Mouse (Mus musculus) limb, embryonic 13.5 days (tissue): ENCODE measurements around the gene Sgcd. TPM values are rescaled to one million over a fixed set of nuclear protein-coding genes. Genes with fewer than 3 reads are reported as not detected.
"Not testable (repeated sequence)": the region's sequence is repeated elsewhere in the genome, so short reads cannot be mapped to it uniquely, and the experiment has no call there.

Source experiments
- ATAC-seq: fragments of 200-750 bp; cut with Nextera tagmentation; 2 replicates; pipeline ENCODE4 v1.8.0; 2017; ENCODE audit warnings: low read depth, moderate number of reproducible peaks, moderate TSS enrichment; ENCODE audit not compliant: low FRiP score
- H3K27ac ChIP-seq: fragments of 300-500 bp; sonication (generic); 2 replicates; pipeline ENCODE4 v1.5.1; 2015; ENCODE audit warnings: inconsistent platforms, mild to moderate bottlenecking, moderate library complexity
- H3K27me3 ChIP-seq: fragments of 300-500 bp; sonication (generic); 2 replicates; pipeline ENCODE4 v1.6.1; 2015; ENCODE audit warnings: mild to moderate bottlenecking, inconsistent platforms
- H3K36me3 ChIP-seq: fragments of 300-500 bp; sonication (generic); 2 replicates; pipeline ENCODE4 v1.6.1; 2015; ENCODE audit warnings: inconsistent platforms, mild to moderate bottlenecking, moderate library complexity
- H3K4me1 ChIP-seq: fragments of 300-500 bp; sonication (generic); 2 replicates; pipeline ENCODE4 v1.6.1; 2015; ENCODE audit warnings: inconsistent platforms
- H3K4me2 ChIP-seq: fragments of 300-500 bp; sonication (generic); replicated peaks from 2 replicates; pipeline ENCODE4 v1.6.1; 2015; ENCODE audit warnings: inconsistent platforms, mild to moderate bottlenecking, moderate library complexity
- H3K4me3 ChIP-seq: fragments of 300-500 bp; sonication (generic); 2 replicates; pipeline ENCODE4 v1.5.1; 2015; ENCODE audit warnings: moderate library complexity, mild to moderate bottlenecking, inconsistent platforms
- H3K9ac ChIP-seq: fragments of 300-500 bp; sonication (generic); 2 replicates; pipeline ENCODE4 v1.6.1; 2015; ENCODE audit warnings: mild to moderate bottlenecking, inconsistent platforms
- H3K9me3 ChIP-seq: fragments of 300-500 bp; sonication (generic); 2 replicates; pipeline ENCODE4 v1.6.1; 2016; ENCODE audit warnings: inconsistent platforms
- WGBS: fragments of 180-500 bp; shearing (Covaris S2); methylation state at CpG from one replicate; pipeline ENCODE4 v1.1.7; 2015; 5-methylcytosine and 5-hydroxymethylcytosine counted together
- polyA plus RNA-seq: library from polyadenylated mRNA; unstranded; fragments of >200 nt; fragmentation: Nextera tagmentation; extraction: Ambion mirVana; gene quantifications from 2 replicates; pipeline ENCODE4 v1.2.1, GENCODE M21; 2015

The Sgcd gene
- polyA plus RNA-seq, 1 experiment from 2014 or later, result 9.7 TPM

DNA sequence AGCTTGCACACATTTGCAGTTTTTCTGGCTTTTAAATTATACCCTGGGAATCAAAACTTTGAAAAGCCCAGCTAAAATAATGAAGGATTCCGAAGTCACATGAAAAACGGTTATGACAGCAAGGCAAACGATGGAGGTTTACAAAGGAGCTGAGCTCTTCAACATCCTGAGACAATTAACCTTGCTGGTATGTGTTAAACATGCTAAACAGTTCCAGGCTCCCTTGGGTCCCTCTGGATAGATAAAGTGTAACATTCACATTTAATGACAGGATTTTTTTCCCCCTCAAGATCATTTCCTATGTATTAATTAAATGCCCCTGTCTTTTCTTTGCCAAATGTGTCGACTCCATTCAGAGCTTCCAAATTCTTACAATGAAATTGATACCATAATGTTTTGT is 414.1 kb downstream of the Sgcd start:
- 52% methylated on average over 4 of the region's 4 CpGs for WGBS
- Histone ChIP-seq H3K9ac (no peak overlapping the region), H3K4me1 (no peaks in the 10 kb centered on the region), H3K9me3 (no peaks in the 10 kb centered on the region), H3K4me2 (no peak overlapping the region), H3K27ac (no peak overlapping the region), H3K36me3 (no peaks in the 10 kb centered on the region), H3K4me3 (no peak overlapping the region), H3K27me3 (no peaks in the 10 kb centered on the region)
- no peak for ATAC-seq

DNA sequence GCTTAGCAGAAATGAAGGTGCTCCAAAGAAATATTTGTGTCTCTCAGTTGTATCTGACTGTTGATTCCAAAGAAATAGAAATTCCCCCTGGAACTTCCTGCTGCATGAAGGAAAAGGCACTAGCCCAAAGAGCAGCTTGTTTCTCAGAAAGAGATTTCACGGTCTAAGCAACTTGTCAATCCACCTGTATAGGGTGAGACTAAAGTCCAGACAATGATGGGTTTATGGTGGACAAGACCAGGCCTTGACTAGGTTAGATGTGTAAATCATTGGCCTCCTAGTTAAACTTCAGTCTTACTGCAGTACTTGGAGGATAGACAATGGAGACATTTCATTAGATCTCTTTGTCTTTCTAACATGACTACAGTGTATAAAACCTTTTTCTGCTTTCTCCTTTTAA is 420.3 kb downstream of the Sgcd start:
- H3K4me3 ChIP-seq, result no peak overlapping the region
- H3K4me1 ChIP-seq, result no peaks in the 10 kb centered on the region
- H3K36me3 ChIP-seq, result no peaks in the 10 kb centered on the region
- ATAC-seq, result no peak
- no peaks in the 10 kb centered on the region for H3K27me3 ChIP-seq
- H3K27ac ChIP-seq, result no peak overlapping the region
- WGBS, result 94% methylated on average over 1 of the region's 1 CpGs
- H3K4me2 ChIP-seq, result no peak overlapping the region
- no peak overlapping the region for H3K9ac ChIP-seq
- no peaks in the 10 kb centered on the region for H3K9me3 ChIP-seq

DNA sequence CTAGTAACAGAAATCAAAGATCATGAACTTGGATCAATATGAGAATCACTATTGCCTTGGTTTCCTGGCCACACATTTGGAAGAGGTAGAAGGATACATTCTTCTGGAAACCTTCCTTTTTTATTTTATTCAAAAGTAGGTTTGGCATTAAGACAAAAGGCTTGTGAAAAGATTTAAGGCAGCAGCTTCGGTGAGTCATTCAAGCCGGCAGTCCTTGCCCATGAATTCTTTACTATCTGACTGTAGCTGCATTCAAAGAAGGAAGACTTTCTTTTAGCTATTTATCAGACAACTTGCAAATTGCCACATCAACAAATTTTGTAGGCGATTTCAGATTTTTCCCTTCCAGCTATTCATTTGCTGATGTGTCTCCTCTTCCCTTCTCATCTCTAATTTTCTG is 422.6 kb downstream of the Sgcd start:
- H3K4me2 ChIP-seq, result no peak overlapping the region
- 77% methylated on average over 3 of the region's 3 CpGs for WGBS
- no peak overlapping the region for H3K27ac ChIP-seq
- no peaks in the 10 kb centered on the region for H3K27me3 ChIP-seq
- no peak overlapping the region for H3K9ac ChIP-seq
- no peaks in the 10 kb centered on the region for H3K4me1 ChIP-seq
- no peaks in the 10 kb centered on the region for H3K9me3 ChIP-seq
- ATAC-seq, result no peak
- H3K4me3 ChIP-seq, result no peak overlapping the region
- no peaks in the 10 kb centered on the region for H3K36me3 ChIP-seq

DNA sequence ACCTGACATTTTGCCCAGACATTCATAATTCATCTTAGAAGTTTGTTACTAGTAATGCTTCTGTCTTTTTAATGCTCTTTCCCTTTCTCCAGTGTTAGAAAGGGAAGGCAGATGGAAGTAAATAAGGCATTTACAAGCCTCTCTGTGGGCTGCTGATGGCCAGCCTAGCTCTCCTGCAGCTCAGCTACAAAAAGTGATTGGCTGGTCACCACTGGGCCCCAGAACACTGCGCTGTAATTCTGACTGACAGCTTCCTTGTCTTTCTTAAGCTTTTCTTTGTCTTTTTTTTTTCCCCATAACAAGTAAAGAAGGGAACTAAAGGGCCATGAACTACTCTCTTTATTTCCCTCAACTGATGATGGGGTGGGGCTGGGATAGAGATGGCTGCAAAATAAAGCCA is 463.9 kb downstream of the Sgcd start:
- 37% methylated on average over 1 of the region's 1 CpGs for whole genome bisulfite sequencing
- Histone ChIP-seq H3K4me2 (no peak overlapping the region), H3K9ac (no peak overlapping the region), H3K4me3 (no peak overlapping the region), H3K4me1 (no peaks in the 10 kb centered on the region), H3K9me3 (no peaks in the 10 kb centered on the region), H3K27me3 (no peaks in the 10 kb centered on the region), H3K36me3 (no peaks in the 10 kb centered on the region), H3K27ac (no peak overlapping the region)
- no peak for ATAC-seq

DNA sequence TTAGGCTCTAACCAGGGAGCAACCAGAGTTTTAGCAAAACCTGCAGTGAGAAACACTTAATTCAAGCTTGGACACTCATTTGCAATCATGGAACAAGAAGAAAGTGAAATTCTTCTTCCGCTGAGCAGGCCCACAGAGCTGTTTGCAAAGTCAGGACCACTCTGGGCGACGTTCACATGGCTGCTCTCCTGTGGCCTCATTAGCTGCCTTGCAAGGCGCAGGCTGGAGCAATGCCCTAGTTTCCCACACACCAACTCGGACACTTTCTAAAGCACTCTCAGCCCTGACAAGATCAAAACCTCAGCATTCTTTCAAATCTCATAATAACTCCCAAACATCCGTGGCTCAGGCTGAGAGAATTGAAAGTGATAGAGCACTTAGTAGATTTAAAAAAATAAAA is 480.7 kb downstream of the Sgcd start:
- no peaks in the 10 kb centered on the region for H3K36me3 ChIP-seq
- H3K4me2 ChIP-seq, result no peak overlapping the region
- no peak for ATAC-seq
- H3K9me3 ChIP-seq, result no peaks in the 10 kb centered on the region
- no peak overlapping the region for H3K9ac ChIP-seq
- WGBS, result 72% methylated on average over 6 of the region's 6 CpGs
- no peak overlapping the region for H3K4me3 ChIP-seq
- H3K4me1 ChIP-seq, result no peaks in the 10 kb centered on the region
- no peaks in the 10 kb centered on the region for H3K27me3 ChIP-seq
- no peak overlapping the region for H3K27ac ChIP-seq

DNA sequence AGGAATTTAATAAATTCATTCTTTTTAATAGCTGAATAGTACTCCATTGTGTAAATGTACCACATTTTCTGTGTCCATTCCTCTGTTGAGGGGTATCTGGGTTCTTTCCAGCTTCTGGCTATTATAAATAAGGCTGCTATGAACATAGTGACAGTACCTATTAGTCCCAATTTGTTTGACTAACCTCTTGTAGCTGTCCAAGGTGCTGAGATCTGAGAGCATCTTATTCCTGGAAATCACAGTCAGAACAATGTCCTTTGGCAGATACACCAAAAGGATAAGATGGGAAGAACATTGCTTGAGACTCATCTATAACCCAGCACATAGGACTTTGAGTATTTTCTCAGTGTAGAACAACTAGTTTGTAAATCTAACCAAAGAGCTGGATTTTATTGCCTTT is 485.5 kb downstream of the Sgcd start:
- not testable (repeated sequence) for H3K9ac ChIP-seq, H3K27me3 ChIP-seq, H3K4me3 ChIP-seq, H3K4me2 ChIP-seq, H3K9me3 ChIP-seq, ATAC-seq, H3K27ac ChIP-seq, H3K36me3 ChIP-seq, H3K4me1 ChIP-seq

DNA sequence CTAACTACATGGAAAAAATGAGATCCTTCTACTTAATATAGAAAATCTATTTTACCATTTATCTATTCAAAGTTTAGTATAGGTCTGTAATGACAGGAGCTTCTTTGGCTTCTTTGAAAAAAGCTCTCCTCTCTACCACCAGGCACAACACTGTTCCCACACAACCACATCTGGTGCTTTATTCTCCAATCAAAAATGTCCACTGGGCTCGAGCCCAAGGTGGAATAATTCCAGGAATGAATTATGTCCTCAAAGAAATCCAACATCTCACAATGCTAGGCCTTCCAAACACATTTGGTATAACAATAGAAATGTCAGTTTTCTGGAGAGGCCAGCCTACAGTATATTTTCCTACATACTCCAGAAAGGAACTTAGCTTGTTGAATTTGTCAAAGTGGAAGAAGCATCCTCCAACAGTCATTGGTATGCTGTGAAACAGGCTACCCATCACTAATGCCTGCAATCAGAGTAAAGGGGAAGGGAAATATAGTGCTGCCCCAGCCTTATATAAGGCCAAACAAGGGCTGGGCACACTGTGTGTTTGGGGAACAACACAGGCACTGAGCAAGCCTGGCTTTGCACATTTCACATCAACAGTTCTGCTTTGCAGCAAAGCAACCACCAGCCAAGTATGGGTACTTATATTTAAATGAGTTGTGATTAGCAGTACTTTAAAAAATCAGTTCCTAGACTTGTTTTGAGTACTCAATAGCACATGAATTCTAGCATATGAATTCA is 515.1 kb downstream of the Sgcd start:
- Histone ChIP-seq H3K27me3 (no peaks in the 10 kb centered on the region), H3K4me3 (no peak overlapping the region), H3K27ac (no peak overlapping the region), H3K9ac (no peak overlapping the region), H3K4me1 (no peaks in the 10 kb centered on the region), H3K36me3 (no peaks in the 10 kb centered on the region), H3K9me3 (no peaks in the 10 kb centered on the region), H3K4me2 (no peak overlapping the region)
- 45% methylated on average over 1 of the region's 1 CpGs for WGBS
- no peak for ATAC-seq

DNA sequence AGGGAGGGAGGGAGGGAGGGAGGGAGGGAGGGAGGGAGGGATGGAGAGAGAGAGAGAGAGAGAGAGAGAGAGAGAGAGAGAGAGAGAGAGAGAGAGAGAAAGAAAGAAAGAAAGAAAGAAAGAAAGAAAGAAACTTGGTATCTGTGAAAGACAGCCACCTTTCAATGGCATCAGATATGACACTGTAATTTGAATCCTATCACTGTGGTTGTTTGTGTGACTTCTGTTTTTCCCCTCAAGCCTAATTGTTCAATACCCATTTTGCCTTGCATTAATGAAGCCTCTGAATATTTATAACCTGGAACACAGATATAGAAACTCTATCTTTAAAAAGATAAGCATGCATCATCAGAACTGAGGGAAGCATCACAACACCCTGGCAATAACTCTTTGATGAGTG is 528.1 kb downstream of the Sgcd start:
- not testable (repeated sequence) for H3K4me2 ChIP-seq

DNA sequence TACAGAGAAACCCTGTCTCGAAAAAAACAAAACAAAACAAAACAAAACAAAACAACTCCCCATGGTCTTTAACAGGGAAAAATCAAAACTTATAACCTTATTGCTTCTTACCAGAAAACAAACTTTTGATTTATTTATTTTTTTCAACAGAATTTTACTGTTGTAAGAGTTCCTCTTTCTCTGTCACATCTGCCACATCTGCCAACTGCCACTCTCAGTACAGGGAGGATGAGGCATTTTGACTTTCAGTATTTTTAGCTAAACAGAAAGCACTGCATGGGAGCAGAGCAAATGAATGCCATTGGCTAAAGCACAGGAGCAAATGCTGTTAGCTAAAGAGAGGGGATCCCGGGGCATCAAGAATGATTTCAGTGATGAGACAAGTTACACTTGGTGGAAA is 528.6 kb downstream of the Sgcd start:
- no peak overlapping the region for H3K4me2 ChIP-seq
- WGBS, result 69% methylated on average over 2 of the region's 2 CpGs
- no peak overlapping the region for H3K4me3 ChIP-seq
- H3K27ac ChIP-seq, result no peak overlapping the region
- no peak for ATAC-seq
- H3K9me3 ChIP-seq, result no peaks in the 10 kb centered on the region
- H3K9ac ChIP-seq, result no peak overlapping the region
- H3K4me1 ChIP-seq, result no peaks in the 10 kb centered on the region
- no peaks in the 10 kb centered on the region for H3K27me3 ChIP-seq
- no peaks in the 10 kb centered on the region for H3K36me3 ChIP-seq

More for the DNA sequence above, 528.1 kb downstream of the Sgcd start:
- not testable (repeated sequence) for H3K36me3 ChIP-seq, H3K4me3 ChIP-seq, H3K9me3 ChIP-seq, H3K4me1 ChIP-seq, H3K9ac ChIP-seq, H3K27me3 ChIP-seq, H3K27ac ChIP-seq, ATAC-seq

DNA sequence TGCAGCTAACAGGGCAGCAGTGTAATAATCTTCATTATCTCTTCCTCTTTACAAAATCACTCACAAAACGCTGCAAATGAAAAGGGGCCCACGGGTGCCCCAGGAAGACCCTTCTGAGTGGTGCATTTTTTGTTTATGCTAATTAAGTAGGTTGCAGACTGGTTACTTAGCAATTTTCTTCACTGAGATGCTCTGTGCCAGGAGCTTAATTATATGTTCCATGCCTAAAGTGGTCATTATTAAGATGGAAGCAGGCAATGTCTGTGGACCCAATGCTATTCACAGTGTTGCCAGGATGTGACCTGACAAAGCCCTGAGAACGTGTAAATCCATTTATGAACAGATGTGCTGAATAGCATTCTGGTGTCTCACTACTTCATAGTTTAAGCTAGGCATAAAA is 529.6 kb downstream of the Sgcd start:
- H3K4me1 ChIP-seq, result no peaks in the 10 kb centered on the region
- no peaks in the 10 kb centered on the region for H3K36me3 ChIP-seq
- no peaks in the 10 kb centered on the region for H3K9me3 ChIP-seq
- no peak overlapping the region for H3K4me2 ChIP-seq
- H3K27me3 ChIP-seq, result no peaks in the 10 kb centered on the region
- H3K9ac ChIP-seq, result no peak overlapping the region
- no peak overlapping the region for H3K27ac ChIP-seq
- ATAC-seq, result no peak
- WGBS, result 64% methylated on average over 3 of the region's 3 CpGs
- H3K4me3 ChIP-seq, result no peak overlapping the region

DNA sequence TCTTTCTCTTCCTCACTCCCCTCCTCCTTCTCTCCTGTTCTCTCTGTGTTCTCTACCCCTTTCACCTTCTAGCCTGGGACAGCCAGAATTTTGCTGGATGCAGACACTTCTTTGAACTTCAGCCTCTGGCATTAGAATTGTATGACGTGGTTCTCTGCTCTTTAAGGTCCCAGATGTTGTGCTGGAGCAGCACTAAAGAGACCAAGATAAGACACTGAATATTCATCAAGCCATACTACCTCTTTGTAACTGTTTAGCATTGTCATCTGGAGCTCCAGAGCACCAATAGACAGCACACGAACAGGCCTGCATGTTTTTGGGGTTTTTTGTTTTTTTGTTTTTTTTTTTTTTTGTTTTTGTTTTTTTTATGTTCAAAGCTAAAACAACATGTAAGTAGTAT is 541.0 kb downstream of the Sgcd start:
- H3K27ac ChIP-seq, result no peak overlapping the region
- no peak overlapping the region for H3K9ac ChIP-seq
- no peak for ATAC-seq
- H3K4me1 ChIP-seq, result no peaks in the 10 kb centered on the region
- H3K36me3 ChIP-seq, result no peaks in the 10 kb centered on the region
- H3K4me3 ChIP-seq, result no peak overlapping the region
- WGBS, result 54% methylated on average over 2 of the region's 2 CpGs
- H3K4me2 ChIP-seq, result no peak overlapping the region
- no peaks in the 10 kb centered on the region for H3K9me3 ChIP-seq
- H3K27me3 ChIP-seq, result no peaks in the 10 kb centered on the region

DNA sequence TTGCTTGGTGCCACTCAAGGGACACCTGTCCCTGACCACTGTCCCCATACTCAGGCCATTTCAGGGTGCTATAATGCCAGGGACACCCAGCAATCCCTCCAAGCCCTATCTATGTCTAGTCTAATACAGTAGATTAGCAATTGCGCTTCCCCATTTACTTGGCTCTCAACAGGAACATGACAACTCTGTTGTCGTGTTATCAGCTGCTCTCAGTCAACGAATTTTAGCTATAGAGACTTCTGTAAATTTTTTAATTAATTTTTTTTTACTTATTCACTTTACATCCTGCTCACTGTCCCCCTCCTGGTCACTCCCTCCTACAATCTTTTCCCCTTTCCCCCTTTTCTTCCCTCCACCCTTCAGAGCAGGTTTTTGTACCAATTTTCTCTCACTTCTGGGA is 542.4 kb downstream of the Sgcd start:
- H3K9me3 ChIP-seq, result no peaks in the 10 kb centered on the region
- no peak overlapping the region for H3K4me2 ChIP-seq
- no peak for ATAC-seq
- WGBS, result 84% methylated on average over 3 of the region's 3 CpGs
- H3K36me3 ChIP-seq, result no peaks in the 10 kb centered on the region
- no peaks in the 10 kb centered on the region for H3K27me3 ChIP-seq
- no peak overlapping the region for H3K27ac ChIP-seq
- no peaks in the 10 kb centered on the region for H3K4me1 ChIP-seq
- no peak overlapping the region for H3K9ac ChIP-seq
- H3K4me3 ChIP-seq, result no peak overlapping the region

DNA sequence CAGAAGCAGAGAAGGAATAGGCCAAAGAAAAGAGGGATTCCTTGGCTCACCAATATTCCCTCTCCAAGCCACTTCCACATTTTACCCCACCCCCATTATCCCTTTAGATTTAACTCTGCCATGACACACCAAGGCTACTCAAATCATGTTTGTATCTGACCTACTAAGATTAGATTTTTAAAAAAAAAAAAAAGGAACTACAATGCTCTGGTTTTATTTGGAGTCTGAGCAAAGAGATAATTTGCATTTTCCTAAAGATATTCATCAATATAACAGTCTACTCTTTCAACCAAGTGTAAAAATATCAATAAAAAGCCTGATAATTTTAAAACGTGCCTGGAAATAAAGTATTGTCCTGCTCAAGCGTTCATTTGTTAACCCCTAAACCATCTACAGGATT is 543.1 kb downstream of the Sgcd start:
- Histone ChIP-seq H3K27ac (no peak overlapping the region), H3K36me3 (no peaks in the 10 kb centered on the region), H3K4me3 (no peak overlapping the region), H3K27me3 (no peaks in the 10 kb centered on the region), H3K4me2 (no peak overlapping the region), H3K4me1 (no peaks in the 10 kb centered on the region), H3K9ac (no peak overlapping the region), H3K9me3 (no peaks in the 10 kb centered on the region)
- ATAC-seq, result no peak
- 77% methylated on average over 2 of the region's 2 CpGs for WGBS
